Mouse (Mus musculus) forebrain, embryonic 14.5 days (tissue): ENCODE results near the gene Eif6. TPM values are rescaled to one million over a fixed set of nuclear protein-coding genes. Genes with fewer than 3 reads are reported as not detected.

Experiments used
- ATAC-seq: fragments of 200-750 bp; cut with Nextera tagmentation; 2 replicates; pipeline ENCODE4 v1.8.0; 2017; ENCODE audit warnings: mild to moderate bottlenecking, moderate library complexity
- DNase-seq: peaks from one replicate; pipeline ENCODE4 v3.0.0-alpha.2; 2015; ENCODE audit warnings: low spot score
- H3K27ac ChIP-seq: fragments of 300-500 bp; sonication (generic); 2 replicates; pipeline ENCODE4 v1.5.1; 2014; ENCODE audit warnings: low read depth, mild to moderate bottlenecking, control low read depth, low read length, moderate library complexity
- H3K27me3 ChIP-seq: fragments of 300-500 bp; sonication (generic); replicated peaks from 2 replicates; pipeline ENCODE4 v1.6.1; 2014; ENCODE audit warnings: low read length, control low read depth, mixed read lengths; ENCODE audit not compliant: control insufficient read depth, insufficient read depth
- H3K36me3 ChIP-seq: fragments of 300-500 bp; sonication (generic); 2 replicates; pipeline ENCODE4 v1.6.1; 2014; ENCODE audit warnings: low read length, control low read depth; ENCODE audit not compliant: control insufficient read depth, insufficient read depth
- H3K4me1 ChIP-seq: fragments of 300-500 bp; sonication (generic); 2 replicates; pipeline ENCODE4 v1.6.1; 2014; ENCODE audit warnings: antibody characterized with exemption, low read length, control low read depth; ENCODE audit not compliant: control insufficient read depth, insufficient read depth
- H3K4me2 ChIP-seq: fragments of 300-500 bp; sonication (generic); 2 replicates; pipeline ENCODE4 v1.6.1; 2014; ENCODE audit warnings: mild to moderate bottlenecking, control low read depth, low read length
- H3K4me3 ChIP-seq: fragments of 300-500 bp; sonication (generic); 2 replicates; pipeline ENCODE4 v1.5.1; 2014; ENCODE audit warnings: low read depth, low read length, control low read depth
- H3K9ac ChIP-seq: fragments of 300-500 bp; sonication (generic); 2 replicates; pipeline ENCODE4 v1.6.1; 2014; ENCODE audit warnings: mild to moderate bottlenecking, low read length, control low read depth, moderate library complexity
- H3K9me3 ChIP-seq: fragments of 300-500 bp; sonication (generic); replicated peaks from 2 replicates; pipeline ENCODE4 v1.6.1; 2016; ENCODE audit warnings: low read length, control low read depth, mixed read lengths; ENCODE audit not compliant: control insufficient read depth
- WGBS: fragments of 180-500 bp; shearing (Covaris S2); extraction: QIAGEN DNeasy Blood & Tissue Kit; methylation state at CpG from one replicate; pipeline ENCODE4 v1.1.7; 2014; 5-methylcytosine and 5-hydroxymethylcytosine counted together
- polyA plus RNA-seq: library from polyadenylated mRNA; unstranded; fragments of >200 nt; fragmentation: Nextera tagmentation; extraction: Ambion mirVana; gene quantifications from 2 replicates; pipeline ENCODE4 v1.2.1, GENCODE M21; 2014

Eif6 gene
- polyA plus RNA-seq, 1 experiment from 2014 or later: 172 TPM

- DNase-seq: peak; percentile 30
- Histone ChIP-seq H3K9ac (no peak overlapping the region), H3K4me2 (no peak overlapping the region), H3K27me3 (no peaks in the 10 kb centered on the region), H3K4me3 (no peak overlapping the region), H3K27ac (0 out of 2 replicates have a peak overlapping the region, but pooled peaks have one; percentile 55), H3K4me1 (peaks cover 3% of the 10 kb centered on the region; the same call in 1 of the 2 replicates), H3K36me3 (no peaks in the 10 kb centered on the region), H3K9me3 (no peaks in the 10 kb centered on the region)
- 75% methylated on average over 18 of the region's 18 CpGs for WGBS
- ATAC-seq: peak; percentile 26; the same call in 1 of the 2 replicates
Observed at GRCm38 (mm10) chr2:155787949-155788931, 38.5 kb downstream of the Eif6 start.

- no peaks in the 10 kb centered on the region for H3K9me3 ChIP-seq
- WGBS: 76% methylated on average over 5 of the region's 5 CpGs
- DNase-seq: no peak
- no peak overlapping the region for H3K9ac ChIP-seq
- no peaks in the 10 kb centered on the region for H3K27me3 ChIP-seq
- H3K4me2 ChIP-seq: no peak overlapping the region
- H3K36me3 ChIP-seq: no peaks in the 10 kb centered on the region
- H3K4me1 ChIP-seq: 0 out of 2 replicates have a peak, but pooled peaks cover 3% of the 10 kb centered on the region
- H3K27ac ChIP-seq: no peak overlapping the region
- no peak for ATAC-seq
- no peak overlapping the region for H3K4me3 ChIP-seq
Observed at GRCm38 (mm10) chr2:155786905-155787304, 39.8 kb downstream of the Eif6 start.

GRCm38 (mm10) chr2:155784534-155784933 is 42.2 kb downstream of the Eif6 start:
- H3K27ac ChIP-seq: no peak overlapping the region
- H3K9me3 ChIP-seq: no peaks in the 10 kb centered on the region
- H3K4me2 ChIP-seq: no peak overlapping the region
- H3K36me3 ChIP-seq: no peaks in the 10 kb centered on the region
- no peak overlapping the region for H3K9ac ChIP-seq
- 79% methylated on average over 6 of the region's 6 CpGs for WGBS
- H3K27me3 ChIP-seq: no peaks in the 10 kb centered on the region
- H3K4me3 ChIP-seq: no peak overlapping the region
- 0 out of 2 replicates have a peak, but pooled peaks cover 3% of the 10 kb centered on the region for H3K4me1 ChIP-seq
- no peak for ATAC-seq
- DNase-seq: no peak

DNA sequence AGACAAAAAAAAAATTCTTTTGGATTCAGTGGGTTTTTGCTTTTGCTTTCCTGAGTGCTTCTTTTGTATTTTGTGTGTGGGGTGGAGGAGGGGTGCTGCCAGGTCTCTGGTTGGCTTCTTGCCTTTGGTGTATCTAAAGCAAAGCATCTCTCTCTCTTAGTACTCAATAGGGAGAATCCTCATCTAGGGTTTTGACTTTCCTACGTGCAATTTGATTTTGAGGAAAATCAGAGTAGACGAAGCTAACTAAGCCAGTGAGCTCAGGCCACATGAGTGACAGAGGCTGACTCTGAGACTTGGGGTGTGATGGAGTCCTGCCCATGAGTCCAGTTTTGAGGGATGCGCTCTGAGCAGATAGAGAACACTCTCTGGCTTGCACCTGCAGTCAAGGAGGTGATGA is 47.2 kb downstream of the Eif6 start:
- no peak overlapping the region for H3K9ac ChIP-seq
- H3K27me3 ChIP-seq: peaks cover 5% of the 10 kb centered on the region; the same call in 1 of the 2 replicates
- ATAC-seq (no peak), DNase-seq (no peak)
- peaks cover 2% of the 10 kb centered on the region; the same call in 1 of the 2 replicates for H3K4me1 ChIP-seq
- H3K36me3 ChIP-seq: no peaks in the 10 kb centered on the region
- H3K9me3 ChIP-seq: no peaks in the 10 kb centered on the region
- no peak overlapping the region for H3K4me2 ChIP-seq
- H3K27ac ChIP-seq: no peak overlapping the region
- WGBS: 86% methylated on average over 3 of the region's 3 CpGs
- H3K4me3 ChIP-seq: no peak overlapping the region

DNA sequence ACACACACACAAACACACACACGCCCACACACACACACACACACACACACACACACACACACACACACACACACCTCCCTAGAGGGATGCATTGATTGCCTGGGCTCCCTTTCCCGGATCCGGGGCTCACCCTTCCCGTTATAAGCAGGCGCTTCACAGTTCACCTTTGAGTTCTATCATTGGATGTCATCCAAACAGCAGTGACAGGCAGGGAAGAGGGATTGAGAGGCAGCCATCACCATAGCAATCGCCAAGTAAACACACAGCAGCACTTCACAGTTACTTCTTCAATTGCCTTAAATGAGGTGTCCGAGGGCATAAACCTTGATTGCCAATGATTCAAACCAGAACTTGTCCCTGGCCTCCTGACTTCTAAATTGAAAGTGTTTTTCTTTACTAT is 47.7 kb downstream of the Eif6 start:
- H3K27me3 ChIP-seq: peaks cover 6% of the 10 kb centered on the region; the same call in 1 of the 2 replicates
- no peak overlapping the region for H3K4me2 ChIP-seq
- no peak overlapping the region for H3K27ac ChIP-seq
- peak; percentile 54 for DNase-seq
- WGBS: 50% methylated on average over 7 of the region's 7 CpGs
- no peaks in the 10 kb centered on the region for H3K9me3 ChIP-seq
- H3K9ac ChIP-seq: no peak overlapping the region
- H3K36me3 ChIP-seq: no peaks in the 10 kb centered on the region
- H3K4me1 ChIP-seq: peaks cover 2% of the 10 kb centered on the region; the same call in 1 of the 2 replicates
- no peak overlapping the region for H3K4me3 ChIP-seq
- no peak for ATAC-seq

DNA sequence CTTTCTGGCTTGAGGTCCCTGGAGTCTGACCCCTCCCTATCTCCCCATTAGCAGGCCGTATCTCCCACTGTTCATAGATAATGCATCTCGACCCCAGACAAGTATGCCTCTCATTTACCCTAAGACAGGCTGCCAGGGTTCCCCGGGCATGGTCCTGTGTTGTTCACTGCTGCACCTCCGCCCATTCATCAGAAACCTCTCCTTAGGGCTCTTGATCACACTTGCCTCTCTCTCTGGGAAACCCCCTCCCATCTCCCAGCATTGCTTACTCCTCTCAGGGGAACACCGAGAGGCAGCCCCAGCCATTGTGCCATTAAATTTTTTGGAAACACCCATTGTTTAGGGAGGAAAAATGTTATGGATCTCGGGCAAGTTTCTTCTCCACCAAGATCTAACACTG is 48.7 kb downstream of the Eif6 start:
- H3K9me3 ChIP-seq: no peaks in the 10 kb centered on the region
- H3K27me3 ChIP-seq: peaks cover 6% of the 10 kb centered on the region
- peaks cover 2% of the 10 kb centered on the region; the same call in 1 of the 2 replicates for H3K4me1 ChIP-seq
- H3K4me2 ChIP-seq: no peak overlapping the region
- no peak overlapping the region for H3K27ac ChIP-seq
- no peak for ATAC-seq
- no peak overlapping the region for H3K4me3 ChIP-seq
- H3K9ac ChIP-seq: no peak overlapping the region
- 64% methylated on average over 6 of the region's 6 CpGs for WGBS
- H3K36me3 ChIP-seq: no peaks in the 10 kb centered on the region
- no peak for DNase-seq

DNA sequence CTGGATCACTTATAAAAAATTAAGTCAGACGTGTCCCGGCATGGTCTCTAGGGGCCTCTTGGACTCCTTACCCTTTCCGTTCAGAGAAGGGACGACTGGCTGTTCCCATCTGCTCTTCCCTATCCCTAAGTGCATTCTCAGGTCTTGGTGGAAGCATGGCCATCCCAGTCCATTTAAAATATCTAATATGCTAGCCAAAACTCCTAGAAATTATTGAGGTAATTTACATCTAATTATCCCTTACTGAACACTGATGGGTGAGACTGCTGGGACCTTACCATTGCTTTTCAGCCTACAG is 49.1 kb downstream of the Eif6 start:
- no peaks in the 10 kb centered on the region for H3K9me3 ChIP-seq
- H3K27me3 ChIP-seq: peaks cover 6% of the 10 kb centered on the region
- no peak overlapping the region for H3K4me3 ChIP-seq
- peaks cover 2% of the 10 kb centered on the region; the same call in 1 of the 2 replicates for H3K4me1 ChIP-seq
- no peak overlapping the region for H3K27ac ChIP-seq
- no peaks in the 10 kb centered on the region for H3K36me3 ChIP-seq
- DNase-seq: no peak
- no peak for ATAC-seq
- H3K9ac ChIP-seq: no peak overlapping the region
- no peak overlapping the region for H3K4me2 ChIP-seq
- 77% methylated on average over 4 of the region's 4 CpGs for WGBS

GRCm38 (mm10) chr2:155776824-155777687 is 49.7 kb downstream of the Eif6 start:
- H3K4me2 ChIP-seq: 0 out of 2 replicates have a peak overlapping the region, but pooled peaks have one; percentile 79
- WGBS: 71% methylated on average over 10 of the region's 10 CpGs
- no peak overlapping the region; the same call in 1 of the 2 replicates for H3K4me3 ChIP-seq

More at GRCm38 (mm10) chr2:155776824-155777687, 49.7 kb downstream of the Eif6 start:
- Histone ChIP-seq H3K36me3 (no peaks in the 10 kb centered on the region), H3K27me3 (peaks cover 6% of the 10 kb centered on the region), H3K4me1 (peaks cover 2% of the 10 kb centered on the region; the same call in 1 of the 2 replicates), H3K9me3 (no peaks in the 10 kb centered on the region), H3K9ac (no peak overlapping the region), H3K27ac (no peak overlapping the region)
- ATAC-seq (no peak), DNase-seq (no peak)
